Mouse (Mus musculus) ovary, adult 10 weeks (tissue): ENCODE data around the gene Tyms. TPM values are rescaled to one million over a fixed set of nuclear protein-coding genes. Genes with fewer than 3 reads are reported as not detected.

Experiments used
- polyA plus RNA-seq: library from polyadenylated mRNA; stranded (reverse); fragments of 350-450 nt; fragmentation: Illumina TruSeq; extraction: RNeasy Lipid Tissue Mini Kit (QIAGEN cat#74804); gene quantifications from one replicate; pipeline ENCODE4 v1.2.3, GENCODE M21; 2014

Gene Tyms
- 38.6 TPM for polyA plus RNA-seq

GRCm38 (mm10) chr5:30072825-30073821, at the start of gene Tyms:
Tyms (minus strand) TSS chr5:30073617.

GRCm38 (mm10) chr5:30105668-30106300, 32.4 kb upstream of the Tyms start, which contains the start of gene 3110082J24Rik:
3110082J24Rik (minus strand) TSS chr5:30106086.

GRCm38 (mm10) chr5:30104841-30105667, 31.6 kb upstream of the Tyms start, which contains the start of gene Garem2:
Garem2 (plus strand) TSS chr5:30105161.

GRCm38 (mm10) chr5:30012726-30013503, 60.5 kb downstream of the Tyms start, which contains the start of gene Il6:
Il6 (plus strand) TSS chr5:30013114.

Other genes starting within 250 kb of the Tyms start
- 1.1 TPM for gene Il6, start 60.5 kb downstream of the Tyms start, polyA plus RNA-seq
- gene Garem2, start 31.5 kb upstream of the Tyms start, polyA plus RNA-seq = not detected
- not detected for gene 3110082J24Rik, start 32.5 kb upstream of the Tyms start, polyA plus RNA-seq
- gene Hadha, start 81.5 kb upstream of the Tyms start, polyA plus RNA-seq = 269 TPM
- 775 TPM for gene Hadhb, start 81.6 kb upstream of the Tyms start, polyA plus RNA-seq
- gene Adgrf3, start 132.1 kb upstream of the Tyms start, polyA plus RNA-seq = not detected
- 40.1 TPM for gene Selenoi, start 159.0 kb upstream of the Tyms start, polyA plus RNA-seq
- 1.5 TPM for gene Drc1, start 207.8 kb upstream of the Tyms start, polyA plus RNA-seq